Mouse (Mus musculus) limb, embryonic 14.5 days (tissue): ENCODE measurements at regions not wholly inside any gene's neighbourhood (a gene's known extent, or its start where the extent isn't known, plus 50 kb on each side); places are given as distances from the start of the nearest gene placed in this dataset.

ENCODE experiments used
- ATAC-seq: fragments of 200-750 bp; cut with Nextera tagmentation; 2 replicates; pipeline ENCODE4 v1.8.0; 2017; ENCODE audit warnings: low read depth, moderate number of reproducible peaks, moderate TSS enrichment; ENCODE audit not compliant: low FRiP score
- DNase-seq: peaks from one replicate; pipeline ENCODE4 v3.0.0-alpha.2; 2015; ENCODE audit warnings: low spot score
- H3K27ac ChIP-seq: fragments of 300-500 bp; sonication (generic); replicated peaks from 2 replicates; pipeline ENCODE4 v1.5.1; 2014; ENCODE audit warnings: low read depth, mild to moderate bottlenecking, low read length, moderate library complexity, mixed read lengths
- H3K27me3 ChIP-seq: fragments of 300-500 bp; sonication (generic); 2 replicates; pipeline ENCODE4 v1.6.1; 2014; ENCODE audit warnings: low read length, mixed read lengths; ENCODE audit not compliant: control insufficient read depth, insufficient read depth
- H3K36me3 ChIP-seq: fragments of 300-500 bp; sonication (generic); 2 replicates; pipeline ENCODE4 v1.6.1; 2014; ENCODE audit warnings: mild to moderate bottlenecking, low read length, moderate library complexity, mixed read lengths; ENCODE audit not compliant: control insufficient read depth, insufficient read depth
- H3K4me1 ChIP-seq: fragments of 300-500 bp; sonication (generic); 2 replicates; pipeline ENCODE4 v1.6.1; 2014; ENCODE audit warnings: antibody characterized with exemption, low read length, mixed read lengths; ENCODE audit not compliant: control insufficient read depth, insufficient read depth
- H3K4me2 ChIP-seq: fragments of 300-500 bp; sonication (generic); replicated peaks from 2 replicates; pipeline ENCODE4 v1.6.1; 2014; ENCODE audit warnings: low read depth, mild to moderate bottlenecking, low read length, moderate library complexity; ENCODE audit not compliant: severe bottlenecking
- H3K4me3 ChIP-seq: fragments of 300-500 bp; sonication (generic); replicated peaks from 2 replicates; pipeline ENCODE4 v1.5.1; 2014; ENCODE audit warnings: low read length
- H3K9ac ChIP-seq: fragments of 300-500 bp; sonication (generic); 2 replicates; pipeline ENCODE4 v1.6.1; 2014; ENCODE audit warnings: mild to moderate bottlenecking, low read depth, low read length, moderate library complexity; ENCODE audit not compliant: severe bottlenecking
- H3K9me3 ChIP-seq: fragments of 300-500 bp; sonication (generic); 2 replicates; pipeline ENCODE4 v1.6.1; 2016; ENCODE audit warnings: low read length; ENCODE audit not compliant: control insufficient read depth
- POLR2A ChIP-seq: fragments of 200-500 bp; IDR thresholded peaks from 2 replicates; pipeline ENCODE4 v1.8.0; 2012; ENCODE audit warnings: inconsistent platforms, mild to moderate bottlenecking, moderate library complexity, borderline replicate concordance; ENCODE audit not compliant: insufficient read depth, insufficient read length; ENCODE audit errors: extremely low read depth
- WGBS: fragments of 180-500 bp; shearing (Covaris S2); extraction: QIAGEN DNeasy Blood & Tissue Kit; methylation state at CpG from one replicate; pipeline ENCODE4 v1.1.7; 2014; 5-methylcytosine and 5-hydroxymethylcytosine counted together

DNA sequence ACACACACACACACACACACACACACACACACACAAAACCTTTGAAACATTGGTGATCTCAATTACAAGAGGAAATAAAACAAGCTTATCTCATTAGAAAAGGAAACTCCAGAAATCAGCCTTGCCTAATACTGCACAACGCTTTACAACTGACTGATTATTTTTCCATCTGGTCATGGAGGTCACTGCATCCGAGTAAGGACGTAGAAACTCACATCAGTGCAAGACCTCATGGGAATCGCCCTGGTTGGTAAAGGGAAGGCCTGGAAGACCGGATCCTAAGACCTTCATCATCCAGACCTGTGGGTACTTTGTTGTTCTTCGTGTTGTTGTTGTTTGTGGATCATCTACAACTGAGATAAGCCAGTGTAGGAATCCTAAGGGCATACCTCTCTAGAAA lies 77.8 kb upstream of the Sestd1 start:
- no peak for DNase-seq
- Histone ChIP-seq H3K27me3 (no peaks in the 10 kb centered on the region), H3K27ac (no peak overlapping the region), H3K4me3 (no peak overlapping the region), H3K36me3 (no peaks in the 10 kb centered on the region), H3K9me3 (no peaks in the 10 kb centered on the region), H3K4me1 (no peaks in the 10 kb centered on the region), H3K9ac (no peak overlapping the region), H3K4me2 (no peak overlapping the region)
- no peak for TF ChIP-seq POLR2A
- 73% methylated on average over 6 of the region's 6 CpGs for WGBS
- ATAC-seq, result no peak

DNA sequence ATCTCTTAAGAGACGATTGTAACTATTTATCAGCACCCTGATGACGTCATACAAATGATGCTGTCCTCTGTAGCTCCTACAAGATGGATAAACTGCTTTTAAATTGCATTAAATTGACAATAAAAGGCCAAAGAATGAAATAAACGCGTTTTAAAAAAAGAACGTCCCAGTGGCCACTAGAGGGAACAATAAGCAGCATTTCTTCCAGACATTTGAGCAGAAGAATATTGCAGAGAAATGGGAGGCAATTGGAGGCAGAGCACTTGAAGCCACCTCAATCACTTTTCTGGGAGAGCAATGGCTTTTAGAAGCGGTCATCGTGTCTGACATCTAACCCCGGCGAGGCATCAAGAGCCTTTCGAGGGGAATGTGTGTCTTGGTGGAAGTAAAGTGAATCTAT lies 76.4 kb upstream of the Sestd1 start:
- no peaks in the 10 kb centered on the region for H3K9me3 ChIP-seq
- H3K27me3 ChIP-seq, result no peaks in the 10 kb centered on the region
- DNase-seq (no peak), ATAC-seq (no peak)
- H3K4me3 ChIP-seq, result no peak overlapping the region
- H3K27ac ChIP-seq, result no peak overlapping the region
- H3K4me1 ChIP-seq, result no peaks in the 10 kb centered on the region
- 69% methylated on average over 10 of the region's 10 CpGs for WGBS
- no peak overlapping the region for H3K4me2 ChIP-seq
- H3K36me3 ChIP-seq, result no peaks in the 10 kb centered on the region
- TF ChIP-seq POLR2A, result no peak
- no peak overlapping the region for H3K9ac ChIP-seq

DNA sequence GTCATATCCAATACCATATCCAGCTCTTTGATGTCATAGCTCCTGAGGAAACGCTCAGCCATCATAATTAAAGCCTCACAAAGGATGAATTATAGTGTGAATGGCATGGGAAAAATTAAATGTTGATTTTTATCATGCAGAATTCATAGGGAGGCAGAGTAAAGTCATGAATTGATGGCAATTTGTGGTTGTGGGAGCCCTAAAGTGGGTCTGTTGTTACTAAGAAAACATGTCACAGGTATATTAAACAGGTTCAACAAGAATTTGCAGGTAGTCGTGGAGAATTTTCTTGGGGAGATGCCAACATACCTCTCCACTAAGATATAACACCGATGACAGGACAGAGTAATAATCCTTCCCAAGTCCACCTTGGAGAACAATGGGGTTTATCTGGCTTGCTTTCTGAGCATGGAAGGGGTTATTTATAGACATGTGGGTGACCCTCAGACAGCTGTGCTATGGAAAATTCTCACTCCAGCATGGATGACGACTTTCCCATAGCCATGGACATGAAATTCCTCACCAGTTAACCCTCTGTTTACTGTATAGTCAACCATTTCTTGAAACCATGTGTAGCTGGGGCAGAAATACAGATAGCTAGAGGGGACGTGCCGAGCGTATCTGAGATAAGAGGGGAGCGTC lies 71.7 kb upstream of the Sestd1 start:
- Histone ChIP-seq H3K36me3 (no peaks in the 10 kb centered on the region), H3K4me1 (no peaks in the 10 kb centered on the region), H3K27me3 (no peaks in the 10 kb centered on the region), H3K4me2 (no peak overlapping the region), H3K4me3 (no peak overlapping the region), H3K9ac (no peak overlapping the region), H3K9me3 (no peaks in the 10 kb centered on the region), H3K27ac (no peak overlapping the region)
- no peak for TF ChIP-seq POLR2A
- DNase-seq (peak; percentile 44), ATAC-seq (peak; percentile 41; the same call in 1 of the 2 replicates)
- WGBS, result 71% methylated on average over 8 of the region's 8 CpGs

DNA sequence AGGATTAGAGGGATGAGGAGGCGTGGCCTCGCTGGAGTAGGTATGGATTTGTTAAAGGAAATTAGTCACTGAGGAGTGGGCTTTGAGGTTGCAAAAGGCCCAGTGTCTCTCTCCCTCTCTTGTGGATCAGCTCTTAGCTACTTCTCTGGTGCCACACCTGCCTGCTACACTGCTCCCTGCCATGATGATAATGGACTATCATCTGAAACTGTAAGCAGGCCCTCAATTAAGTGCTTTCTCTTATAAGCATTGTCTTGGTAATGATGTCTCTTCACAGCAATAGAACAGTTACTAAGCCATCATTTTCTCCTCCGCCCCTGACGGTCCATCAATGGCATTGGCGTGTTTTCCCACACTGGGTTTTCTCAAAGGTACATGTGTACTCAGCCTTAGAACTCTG lies 66.6 kb upstream of the Sestd1 start:
- Histone ChIP-seq H3K9ac (no peak overlapping the region), H3K4me1 (no peaks in the 10 kb centered on the region), H3K4me2 (no peak overlapping the region), H3K27ac (no peak overlapping the region), H3K36me3 (no peaks in the 10 kb centered on the region), H3K27me3 (no peaks in the 10 kb centered on the region), H3K9me3 (no peaks in the 10 kb centered on the region), H3K4me3 (no peak overlapping the region)
- TF ChIP-seq POLR2A, result no peak
- DNase-seq (no peak), ATAC-seq (no peak)
- 97% methylated on average over 5 of the region's 5 CpGs for WGBS

DNA sequence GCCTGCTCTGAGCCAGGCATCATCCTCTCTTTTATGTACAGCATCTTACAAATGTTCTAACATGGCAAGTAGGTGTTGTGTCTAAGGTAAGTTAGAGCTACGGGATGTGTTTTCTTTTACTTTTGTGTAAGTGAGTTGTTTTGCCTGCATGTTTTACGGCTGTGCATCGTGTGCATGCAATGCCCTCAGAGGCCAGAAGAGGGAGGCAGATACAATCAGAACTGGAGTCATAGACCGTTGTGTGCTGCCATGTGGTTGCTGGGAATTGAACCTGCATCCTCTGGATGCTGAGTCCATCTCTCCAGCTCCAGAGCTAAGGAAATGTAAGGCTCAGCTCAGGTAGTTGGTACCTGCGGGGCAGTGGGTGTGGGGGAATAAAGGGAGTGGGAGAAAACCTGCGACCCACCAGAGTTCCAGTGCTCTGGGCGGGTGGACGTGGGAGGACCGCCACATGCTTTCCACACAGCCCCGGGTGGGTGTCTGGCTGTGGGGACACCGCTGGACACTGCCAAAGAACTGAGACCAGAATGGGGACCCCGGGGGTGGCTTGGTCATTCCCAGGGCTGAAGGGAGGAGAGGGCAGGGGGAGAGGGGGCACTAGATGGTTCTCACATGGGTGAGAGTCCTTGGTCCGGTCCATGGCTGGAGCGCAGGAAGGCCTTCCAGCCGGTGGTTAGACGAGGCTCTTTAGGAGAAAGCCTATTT lies 63.5 kb upstream of the Sestd1 start:
- DNase-seq (no peak), ATAC-seq (no peak)
- H3K36me3 ChIP-seq, result no peaks in the 10 kb centered on the region
- TF ChIP-seq POLR2A, result no peak
- no peaks in the 10 kb centered on the region for H3K4me1 ChIP-seq
- H3K9ac ChIP-seq, result no peak overlapping the region
- H3K27me3 ChIP-seq, result no peaks in the 10 kb centered on the region
- no peak overlapping the region for H3K4me2 ChIP-seq
- no peaks in the 10 kb centered on the region for H3K9me3 ChIP-seq
- H3K4me3 ChIP-seq, result no peak overlapping the region
- 96% methylated on average over 16 of the region's 16 CpGs for WGBS
- no peak overlapping the region for H3K27ac ChIP-seq
